14 mouse cellular contexts compared by ENCODE assay signal in genomic region chr3:107545716-107546412, GRCm38 (mm10). TPM values are rescaled to one million over a fixed set of nuclear protein-coding genes. Genes with fewer than 3 reads are reported as not detected.
A peak's percentile ranks its signal among the peaks of the same experiment; 100 is the strongest.
DNase-seq lines count a peak whose midpoint lies in the region; ATAC-seq and TF ChIP-seq lines count a peak whose summit lies in the region.
"Had no signal": no experiment of that assay in that cellular context is flagged by ENCODE, and none has a peak within 500 bp of the region (broad histone marks: within the 10 kb centered on the region; RNA-seq: fewer than 3 reads in every experiment).

No protein-coding gene starts in this region.

- H3K4me2 ChIP-seq in kidney, embryonic 14.5 days (replicated peaks; ENCODE audit: low read depth, low read length), result no peak overlapping the region
- no peak overlapping the region for H3K4me2 ChIP-seq in neural tube, embryonic 13.5 days
- H3K4me2 ChIP-seq: lung, embryonic 14.5 days; midbrain, embryonic 12.5 days had no signal

- H3K27ac ChIP-seq in kidney, embryonic 14.5 days (ENCODE audit: low read depth, low read length), result no peak overlapping the region
- peak overlapping the region; percentile 74 for H3K27ac ChIP-seq in neural tube, embryonic 13.5 days (replicated peaks)
- no peak overlapping the region for H3K27ac ChIP-seq in layer of hippocampus, adult 2 months
- H3K27ac ChIP-seq: midbrain, embryonic 12.5 days had no signal

- DNase-seq in kidney, postnatal 36 days, result no peak
- peak; percentile 91 for DNase-seq in forelimb bud, embryonic 11.5 days (ENCODE audit: low read depth, low spot score)
- DNase-seq in kidney, postnatal 14 days, result peak; percentile 22
- DNase-seq in layer of hippocampus, adult 2 months (ENCODE audit: low spot score in 2 of 2), result no peak
- no peak for DNase-seq in lung, postnatal 36 days
- DNase-seq: adrenal gland, postnatal 25 days; heart, postnatal 10 days; lung, embryonic 14.5 days had no signal

- WGBS in kidney, embryonic 14.5 days, result 5% methylated on average over 10 of the region's 10 CpGs
- 8% methylated on average over 10 of the region's 10 CpGs for WGBS in neural tube, embryonic 13.5 days

- no peak overlapping the region for H3K9ac ChIP-seq in kidney, embryonic 14.5 days (ENCODE audit: low read depth, low read length)
- H3K9ac ChIP-seq in neural tube, embryonic 13.5 days, result no peak overlapping the region
- H3K9ac ChIP-seq: lung, embryonic 14.5 days; midbrain, embryonic 12.5 days had no signal

- H3K27me3 ChIP-seq in kidney, embryonic 14.5 days (ENCODE audit: control insufficient read depth, insufficient read depth, low read length), result peaks cover 65% of the 10 kb centered on the region
- H3K27me3 ChIP-seq in neural tube, embryonic 13.5 days, result peaks cover 26% of the 10 kb centered on the region
- H3K27me3 ChIP-seq: midbrain, embryonic 12.5 days had no signal

- no peaks in the 10 kb centered on the region for H3K36me3 ChIP-seq in kidney, embryonic 14.5 days (ENCODE audit: control insufficient read depth, insufficient read depth, low read length)
- no peaks in the 10 kb centered on the region for H3K36me3 ChIP-seq in neural tube, embryonic 13.5 days
- H3K36me3 ChIP-seq: midbrain, embryonic 12.5 days had no signal

- ATAC-seq in kidney, embryonic 14.5 days (ENCODE audit: low FRiP score, low TSS enrichment), result peak; percentile 94
- peak; percentile 77 for ATAC-seq in neural tube, embryonic 13.5 days (ENCODE audit: low read depth)

- TF ChIP-seq CTCF in layer of hippocampus, adult 2 months (conservative IDR thresholded peaks at IDR 0.05), result no peak

- peaks cover 9% of the 10 kb centered on the region; the same call in 1 of the 2 replicates for H3K4me1 ChIP-seq in kidney, embryonic 14.5 days (ENCODE audit: control insufficient read depth, insufficient read depth, low read length)
- peaks cover 35% of the 10 kb centered on the region for H3K4me1 ChIP-seq in neural tube, embryonic 13.5 days (replicated peaks)
- H3K4me1 ChIP-seq: midbrain, embryonic 12.5 days had no signal

- no peaks in the 10 kb centered on the region for H3K9me3 ChIP-seq in kidney, embryonic 14.5 days (ENCODE audit: control insufficient read depth, low read length)
- H3K9me3 ChIP-seq in neural tube, embryonic 13.5 days, result no peaks in the 10 kb centered on the region
- H3K9me3 ChIP-seq: midbrain, embryonic 12.5 days had no signal

- H3K4me3 ChIP-seq in kidney, embryonic 14.5 days (ENCODE audit: low read length), result no peak overlapping the region
- no peak overlapping the region for H3K4me3 ChIP-seq in neural tube, embryonic 13.5 days
- no peak overlapping the region for H3K4me3 ChIP-seq in layer of hippocampus, adult 2 months
- H3K4me3 ChIP-seq: midbrain, embryonic 12.5 days had no signal

RNA-seq across cellular contexts. Expression of gene Ubl4b, which starts 9.0 kb away (rescaled TPM):
- not detected in 2 replicates for polyA plus RNA-seq in kidney, embryonic 14.5 days (2014; fragmentation: Nextera tagmentation; extraction: Ambion mirVana)
- polyA plus RNA-seq in neural tube, embryonic 13.5 days (2015; fragmentation: Nextera tagmentation; extraction: Ambion mirVana), result not detected in 2 replicates
- total RNA-seq in layer of hippocampus, adult 2 months (2021), result not detected
- total RNA-seq: adrenal gland, postnatal 25 days; granulocyte monocyte progenitor cell, adult 5-6 weeks; heart, postnatal 10 days; neutrophil, adult 5-6 weeks had no signal
- polyA plus RNA-seq: lung, embryonic 14.5 days; midbrain, embryonic 12.5 days; stomach, embryonic 16.5 days had no signal

RNA-seq across cellular contexts. Expression of gene Slc6a17, which starts 28.0 kb away (rescaled TPM):
- 1.7 and 2.9 TPM in 2 replicates for polyA plus RNA-seq in kidney, embryonic 14.5 days (2014; fragmentation: Nextera tagmentation; extraction: Ambion mirVana)
- 8.1 and 8.7 TPM in 2 replicates for polyA plus RNA-seq in neural tube, embryonic 13.5 days (2015; fragmentation: Nextera tagmentation; extraction: Ambion mirVana)
- 100 to 1,000 TPM; 276 to 290 TPM for total RNA-seq in layer of hippocampus, adult 2 months (2021)
- total RNA-seq: granulocyte monocyte progenitor cell, adult 5-6 weeks had no signal

RNA-seq across cellular contexts. Expression of gene Alx3, which starts 49.0 kb away (rescaled TPM):
- 0.26 TPM in 1 of 2 replicates, not detected in the other for polyA plus RNA-seq in kidney, embryonic 14.5 days (2014; fragmentation: Nextera tagmentation; extraction: Ambion mirVana)
- polyA plus RNA-seq in neural tube, embryonic 13.5 days (2015; fragmentation: Nextera tagmentation; extraction: Ambion mirVana), result 0.58 TPM in 1 of 2 replicates, not detected in the other
- under 1 TPM; 0.56 to 0.84 TPM for total RNA-seq in layer of hippocampus, adult 2 months (2021)
- total RNA-seq: adrenal gland, postnatal 25 days; granulocyte monocyte progenitor cell, adult 5-6 weeks; neutrophil, adult 5-6 weeks had no signal
- polyA plus RNA-seq: lung, embryonic 14.5 days had no signal

Comparison
In these comparisons a context has a peak if more than half of its experiments do, and no peak if none do; other contexts are left out.
1. DNase-seq: peak in forelimb bud, embryonic 11.5 days (single experiment) and kidney, postnatal 14 days (single experiment); none in kidney, postnatal 36 days (0 of 2), layer of hippocampus, adult 2 months (0 of 2) and lung, postnatal 36 days (single experiment).